Mouse (Mus musculus) brain, embryonic 14.5 days (tissue): ENCODE measurements around the gene Vmn1r39.

Experiments
- CTCF ChIP-seq: fragments of 200-500 bp; IDR thresholded peaks from 2 replicates; pipeline ENCODE4 v1.5.1; 2012; ENCODE audit warnings: inconsistent platforms, mild to moderate bottlenecking, moderate library complexity, borderline replicate concordance; ENCODE audit not compliant: insufficient read depth, insufficient read length; ENCODE audit errors: extremely low read depth
- POLR2A ChIP-seq: fragments of 200-500 bp; IDR thresholded peaks from 2 replicates; pipeline ENCODE4 v1.6.1; 2012; ENCODE audit warnings: mild to moderate bottlenecking, inconsistent platforms, borderline replicate concordance; ENCODE audit not compliant: poor library complexity, insufficient read depth, insufficient read length, severe bottlenecking; ENCODE audit errors: extremely low read depth

- no peak for TF ChIP-seq POLR2A
- no peak for TF ChIP-seq CTCF
Measured at GRCm38 (mm10) chr6:66805713-66806112, 4.7 kb downstream of the Vmn1r39 start.
